Mouse (Mus musculus) megakaryocyte, embryonic 14.5 days (primary cell): ENCODE measurements around the gene Gsg1. TPM values are rescaled to one million over a fixed set of nuclear protein-coding genes. Genes with fewer than 3 reads are reported as not detected.

Experiments
- H3K27me3 ChIP-seq: replicated peaks from 2 replicates; pipeline ENCODE3; 2012; ENCODE audit warnings: inconsistent platforms
- H3K36me3 ChIP-seq: replicated peaks from 2 replicates; pipeline ENCODE3; 2012; ENCODE audit warnings: low read length, inconsistent platforms, mixed read lengths
- H3K4me1 ChIP-seq: 2 replicates; pipeline ENCODE4 v1.6.1; 2012; ENCODE audit warnings: inconsistent platforms
- H3K4me3 ChIP-seq: replicated peaks from 2 replicates; pipeline ENCODE3; 2012; ENCODE audit warnings: moderate library complexity, mild to moderate bottlenecking, inconsistent platforms
- H3K9me3 ChIP-seq: 2 replicates; pipeline ENCODE4 v1.6.1; 2012; ENCODE audit warnings: inconsistent platforms
- FLI1 ChIP-seq: IDR thresholded peaks from 2 replicates; pipeline ENCODE4 v1.6.1; 2012; ENCODE audit warnings: low read length, inconsistent platforms, mixed read lengths
- GATA1 ChIP-seq: IDR thresholded peaks from 3 replicates; pipeline ENCODE4 v1.6.1; 2012; ENCODE audit warnings: mixed read lengths, low read length, inconsistent platforms, borderline replicate concordance
- polyA plus RNA-seq: library from polyadenylated mRNA; stranded (reverse); fragments of >175 nt; gene quantifications from 2 replicates; pipeline ENCODE4 v1.2.3, GENCODE M21; 2012; ENCODE audit warnings: low replicate concordance; ENCODE audit not compliant: insufficient read depth

Gene Gsg1
- polyA plus RNA-seq, 1 experiment = not detected

- peaks cover under 1% of the 10 kb centered on the region; the same call in 1 of the 2 replicates for H3K4me1 ChIP-seq
- H3K9me3 ChIP-seq = no peaks in the 10 kb centered on the region
- TF ChIP-seq FLI1 = no peak
- TF ChIP-seq GATA1 = no peak
- H3K27me3 ChIP-seq = peaks cover 21% of the 10 kb centered on the region
- H3K36me3 ChIP-seq = no peaks in the 10 kb centered on the region
- no peak overlapping the region for H3K4me3 ChIP-seq
These were observed 25.1 kb upstream of the Gsg1 start for GRCm38 (mm10) chr6:135279286-135279685.

- Histone ChIP-seq H3K36me3 (no peaks in the 10 kb centered on the region), H3K27me3 (peaks cover 23% of the 10 kb centered on the region), H3K9me3 (no peaks in the 10 kb centered on the region), H3K4me1 (peaks cover 10% of the 10 kb centered on the region), H3K4me3 (no peak overlapping the region)
- TF ChIP-seq FLI1 (no peak), GATA1 (no peak)
These were observed 24.2 kb upstream of the Gsg1 start for GRCm38 (mm10) chr6:135278302-135278701.

GRCm38 (mm10) chr6:135276474-135277295, 22.5 kb upstream of the Gsg1 start:
- no peak for TF ChIP-seq FLI1
- TF ChIP-seq GATA1 = no peak
- H3K4me1 ChIP-seq = peaks cover 10% of the 10 kb centered on the region
- no peaks in the 10 kb centered on the region for H3K9me3 ChIP-seq
- H3K27me3 ChIP-seq = peaks cover 23% of the 10 kb centered on the region
- no peaks in the 10 kb centered on the region for H3K36me3 ChIP-seq
- H3K4me3 ChIP-seq = no peak overlapping the region

- no peak overlapping the region for H3K4me3 ChIP-seq
- H3K4me1 ChIP-seq = peaks cover 10% of the 10 kb centered on the region
- no peaks in the 10 kb centered on the region for H3K36me3 ChIP-seq
- no peaks in the 10 kb centered on the region for H3K9me3 ChIP-seq
- H3K27me3 ChIP-seq = peaks cover 27% of the 10 kb centered on the region
- TF ChIP-seq FLI1 = no peak
- TF ChIP-seq GATA1 = no peak
These were observed 21.1 kb upstream of the Gsg1 start for GRCm38 (mm10) chr6:135275231-135275630.

GRCm38 (mm10) chr6:135273066-135273465, 18.9 kb upstream of the Gsg1 start:
- no peak for TF ChIP-seq GATA1
- no peak for TF ChIP-seq FLI1
- no peak overlapping the region for H3K4me3 ChIP-seq
- H3K27me3 ChIP-seq = peaks cover 18% of the 10 kb centered on the region
- peaks cover 14% of the 10 kb centered on the region for H3K4me1 ChIP-seq
- H3K36me3 ChIP-seq = no peaks in the 10 kb centered on the region
- no peaks in the 10 kb centered on the region for H3K9me3 ChIP-seq

- Histone ChIP-seq H3K9me3 (no peaks in the 10 kb centered on the region), H3K4me1 (peaks cover 14% of the 10 kb centered on the region), H3K4me3 (no peak overlapping the region), H3K36me3 (no peaks in the 10 kb centered on the region), H3K27me3 (peaks cover 19% of the 10 kb centered on the region)
- no peak for TF ChIP-seq FLI1
- no peak for TF ChIP-seq GATA1
These were observed 17.6 kb upstream of the Gsg1 start for GRCm38 (mm10) chr6:135271761-135272160.

GRCm38 (mm10) chr6:135269626-135270025, 15.5 kb upstream of the Gsg1 start:
- no peak for TF ChIP-seq GATA1
- TF ChIP-seq FLI1 = no peak
- no peak overlapping the region for H3K4me3 ChIP-seq
- peaks cover 16% of the 10 kb centered on the region for H3K27me3 ChIP-seq
- peaks cover 14% of the 10 kb centered on the region for H3K4me1 ChIP-seq
- no peaks in the 10 kb centered on the region for H3K9me3 ChIP-seq
- no peaks in the 10 kb centered on the region for H3K36me3 ChIP-seq

GRCm38 (mm10) chr6:135268392-135268791, 14.2 kb upstream of the Gsg1 start:
- no peak for TF ChIP-seq FLI1
- TF ChIP-seq GATA1 = no peak
- Histone ChIP-seq H3K9me3 (peaks cover 6% of the 10 kb centered on the region), H3K4me3 (no peak overlapping the region), H3K36me3 (no peaks in the 10 kb centered on the region), H3K4me1 (peaks cover 4% of the 10 kb centered on the region), H3K27me3 (peaks cover 14% of the 10 kb centered on the region)

GRCm38 (mm10) chr6:135267221-135267620, 13.1 kb upstream of the Gsg1 start:
- Histone ChIP-seq H3K27me3 (peaks cover 14% of the 10 kb centered on the region), H3K4me1 (peaks cover 4% of the 10 kb centered on the region; the same call in 1 of the 2 replicates)
- TF ChIP-seq GATA1 (no peak), FLI1 (no peak)

GRCm38 (mm10) chr6:135266056-135266455, 11.9 kb upstream of the Gsg1 start:
- no peak overlapping the region for H3K4me3 ChIP-seq
- TF ChIP-seq GATA1 (no peak), FLI1 (no peak)
- 0 out of 2 replicates have a peak, but pooled peaks cover 4% of the 10 kb centered on the region for H3K4me1 ChIP-seq
- peaks cover 12% of the 10 kb centered on the region for H3K27me3 ChIP-seq
- peaks cover 6% of the 10 kb centered on the region for H3K9me3 ChIP-seq
- no peaks in the 10 kb centered on the region for H3K36me3 ChIP-seq

More at GRCm38 (mm10) chr6:135267221-135267620, 13.1 kb upstream of the Gsg1 start:
- Histone ChIP-seq H3K9me3 (peaks cover 6% of the 10 kb centered on the region), H3K4me3 (no peak overlapping the region), H3K36me3 (no peaks in the 10 kb centered on the region)

- H3K4me3 ChIP-seq = no peak overlapping the region
- 0 out of 2 replicates have a peak, but pooled peaks cover 4% of the 10 kb centered on the region for H3K4me1 ChIP-seq
- H3K9me3 ChIP-seq = peaks cover 6% of the 10 kb centered on the region
- TF ChIP-seq FLI1 (no peak), GATA1 (no peak)
- H3K27me3 ChIP-seq = peaks cover 9% of the 10 kb centered on the region
- no peaks in the 10 kb centered on the region for H3K36me3 ChIP-seq
These were observed 10.0 kb upstream of the Gsg1 start for GRCm38 (mm10) chr6:135264136-135264535.
